Mouse (Mus musculus): ENCODE data around the gene Fam13a.

Gene Fam13a

GRCm38 (mm10) chr6:58998528-58998927 lies 25.8 kb downstream of the Fam13a start:
- no peak for DNase-seq

- DNase-seq, result no peak
Measured at GRCm38 (mm10) chr6:58989149-58989548, 35.2 kb downstream of the Fam13a start.

DNA sequence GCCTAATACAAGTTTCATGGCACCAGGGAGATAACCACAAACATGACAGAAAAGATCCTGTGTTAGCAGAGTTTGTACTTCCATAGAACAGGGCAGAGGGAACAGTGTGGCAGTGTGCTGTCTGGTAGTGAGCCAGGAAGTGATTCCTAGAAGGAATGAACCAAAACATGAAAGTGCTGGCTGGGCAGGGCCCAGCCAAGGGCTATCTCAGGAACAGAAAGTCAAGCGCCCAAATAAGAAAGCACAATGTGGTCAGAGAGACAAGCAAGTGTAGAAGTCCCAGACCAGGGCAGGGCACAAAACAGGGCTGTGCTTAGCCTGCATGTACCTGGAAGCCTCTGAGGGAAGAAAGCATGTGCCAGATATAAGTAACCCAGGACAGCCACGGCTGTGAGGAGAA lies 35.6 kb downstream of the Fam13a start:
- no peak for DNase-seq

GRCm38 (mm10) chr6:58987166-58987565 lies 37.2 kb downstream of the Fam13a start:
- no peak for DNase-seq

- no peak for DNase-seq
Measured at GRCm38 (mm10) chr6:58985186-58985585, 39.2 kb downstream of the Fam13a start.

DNA sequence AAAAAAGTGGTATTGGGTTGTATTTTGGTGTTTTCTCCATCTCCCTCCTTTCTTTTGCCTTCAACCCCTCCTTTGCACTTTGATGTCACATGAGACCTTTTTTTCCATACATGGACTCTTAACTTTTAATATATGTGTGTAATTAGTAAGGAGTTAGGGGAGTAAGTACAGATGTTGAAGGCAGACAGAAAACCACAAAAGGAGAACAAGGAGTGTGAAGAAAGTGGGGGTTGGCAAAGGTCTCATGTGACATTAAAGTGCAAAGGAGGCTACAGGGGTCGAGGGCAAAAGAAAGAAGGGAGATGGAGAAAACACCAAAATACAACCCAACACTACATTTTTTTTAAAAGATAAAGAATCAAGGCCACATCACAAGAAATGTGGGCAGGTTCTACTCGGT lies 49.1 kb downstream of the Fam13a start:
- DNase-seq, result no peak

DNA sequence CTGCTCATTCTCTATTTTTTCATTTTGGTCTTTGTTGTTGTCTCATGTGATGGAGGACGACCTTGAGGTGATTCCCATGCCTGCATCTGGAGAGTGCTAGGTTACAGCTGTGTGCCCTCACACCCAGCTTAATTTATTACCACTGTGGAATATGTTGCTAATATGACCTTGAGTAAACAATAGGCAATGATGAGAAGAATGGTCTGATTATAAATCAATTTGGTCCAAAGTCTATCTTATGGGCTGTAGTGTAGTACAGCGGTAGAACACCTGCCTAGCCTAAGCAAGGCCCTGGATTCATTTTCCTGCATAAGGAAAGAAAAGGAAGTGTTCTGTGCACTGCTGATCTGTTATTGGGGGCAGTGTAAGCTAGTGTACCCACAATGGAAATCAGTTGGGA lies 49.9 kb downstream of the Fam13a start:
- DNase-seq, result no peak

DNA sequence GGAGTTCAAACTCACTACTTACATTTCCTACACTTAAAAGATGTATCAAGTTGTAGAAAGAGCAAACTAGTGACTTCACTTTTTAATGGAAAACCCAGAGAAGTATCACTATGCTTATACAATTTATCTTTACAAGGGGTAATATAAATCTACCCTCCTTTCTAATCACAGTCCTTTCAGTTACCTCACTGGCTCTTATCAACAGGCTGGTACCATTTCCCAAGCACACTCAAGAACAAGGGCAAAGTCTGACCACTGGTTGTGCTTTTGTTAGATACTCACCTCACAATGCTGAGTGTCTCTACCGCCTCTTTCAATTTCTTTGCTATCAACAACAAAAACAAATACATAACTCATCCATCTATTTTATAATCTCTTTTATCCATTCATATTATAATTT lies 51.5 kb downstream of the Fam13a start:
- no peak for DNase-seq

- no peak for DNase-seq
Measured at GRCm38 (mm10) chr6:58968272-58968671, 56.1 kb downstream of the Fam13a start.

DNA sequence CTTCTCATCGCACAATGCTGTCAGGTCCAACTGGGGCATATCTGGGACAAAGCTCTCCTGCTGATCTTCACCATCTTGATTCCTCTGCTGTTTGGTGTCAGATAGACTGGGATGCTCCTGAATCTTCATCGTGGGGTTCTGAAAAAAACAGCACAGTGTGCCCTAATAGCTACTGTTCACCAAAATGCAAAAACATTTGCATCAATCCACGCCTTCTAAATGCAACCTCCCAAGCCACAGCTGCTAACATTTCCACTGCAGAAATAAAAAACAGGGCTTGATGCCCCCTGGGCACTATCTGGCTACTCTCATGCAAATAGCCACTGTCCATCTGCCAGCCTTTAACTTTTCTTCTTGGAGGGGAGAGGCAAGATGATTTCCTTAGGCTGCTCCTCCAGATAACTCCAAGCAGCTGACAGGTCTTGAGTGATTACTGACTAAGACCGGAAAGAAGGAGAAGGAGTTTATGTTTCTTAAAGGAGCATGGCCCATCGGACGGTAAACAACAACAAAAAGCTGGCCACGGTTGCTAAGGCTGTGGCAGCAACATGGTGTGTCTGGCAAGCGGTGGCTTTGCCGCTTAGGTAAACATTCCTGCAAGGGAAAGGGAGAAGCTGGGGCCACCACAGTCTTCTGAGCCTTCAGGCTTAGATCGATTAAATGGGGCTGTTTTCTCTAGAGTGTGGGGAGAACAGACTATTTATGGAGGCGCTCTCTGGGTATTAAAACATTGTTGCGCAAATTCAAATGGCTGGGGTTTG lies 59.1 kb downstream of the Fam13a start:
- peak; percentile 22 for DNase-seq

DNA sequence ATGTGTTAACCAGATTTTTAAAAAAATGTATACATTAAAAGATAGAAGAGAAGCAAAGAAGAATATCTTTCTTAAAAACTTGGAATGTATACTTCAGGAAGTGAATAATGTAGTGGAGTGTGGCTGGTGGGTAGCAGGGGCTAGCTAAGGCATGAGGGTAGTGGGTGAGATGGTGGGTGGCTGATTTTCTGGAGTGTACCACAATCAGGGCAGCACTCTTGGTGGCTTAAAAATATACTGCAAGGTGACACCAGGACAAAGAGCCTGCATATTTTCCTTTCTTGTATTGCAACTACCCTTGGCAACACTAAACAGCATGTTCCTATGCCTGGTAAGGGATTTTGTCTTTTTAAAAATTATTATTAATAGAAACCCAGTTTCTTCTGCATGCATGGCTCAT lies 59.8 kb downstream of the Fam13a start:
- DNase-seq, result no peak

GRCm38 (mm10) chr6:58964091-58964490 lies 60.3 kb downstream of the Fam13a start:
- DNase-seq, result no peak

DNA sequence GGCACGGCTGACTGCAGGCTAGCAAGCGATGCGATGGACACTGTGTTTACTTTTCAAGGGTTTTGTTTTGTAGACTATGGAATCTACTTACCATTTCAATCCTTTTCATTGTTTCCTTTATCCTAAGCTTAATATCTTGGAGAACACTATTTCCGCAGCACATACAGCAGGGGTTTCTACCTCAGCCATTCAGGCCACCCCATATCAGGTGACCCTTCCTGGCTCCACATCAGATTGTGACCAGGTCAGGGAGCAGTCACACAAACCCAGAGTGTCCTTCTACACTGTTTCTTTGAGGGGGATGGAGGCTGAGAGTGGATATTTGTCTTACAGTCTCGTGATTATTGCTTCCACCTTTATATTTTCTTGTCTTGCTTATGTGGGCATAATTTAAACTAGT lies 61.7 kb downstream of the Fam13a start:
- DNase-seq, result no peak

GRCm38 (mm10) chr6:58960523-58960922 lies 63.8 kb downstream of the Fam13a start:
- DNase-seq, result no peak

DNA sequence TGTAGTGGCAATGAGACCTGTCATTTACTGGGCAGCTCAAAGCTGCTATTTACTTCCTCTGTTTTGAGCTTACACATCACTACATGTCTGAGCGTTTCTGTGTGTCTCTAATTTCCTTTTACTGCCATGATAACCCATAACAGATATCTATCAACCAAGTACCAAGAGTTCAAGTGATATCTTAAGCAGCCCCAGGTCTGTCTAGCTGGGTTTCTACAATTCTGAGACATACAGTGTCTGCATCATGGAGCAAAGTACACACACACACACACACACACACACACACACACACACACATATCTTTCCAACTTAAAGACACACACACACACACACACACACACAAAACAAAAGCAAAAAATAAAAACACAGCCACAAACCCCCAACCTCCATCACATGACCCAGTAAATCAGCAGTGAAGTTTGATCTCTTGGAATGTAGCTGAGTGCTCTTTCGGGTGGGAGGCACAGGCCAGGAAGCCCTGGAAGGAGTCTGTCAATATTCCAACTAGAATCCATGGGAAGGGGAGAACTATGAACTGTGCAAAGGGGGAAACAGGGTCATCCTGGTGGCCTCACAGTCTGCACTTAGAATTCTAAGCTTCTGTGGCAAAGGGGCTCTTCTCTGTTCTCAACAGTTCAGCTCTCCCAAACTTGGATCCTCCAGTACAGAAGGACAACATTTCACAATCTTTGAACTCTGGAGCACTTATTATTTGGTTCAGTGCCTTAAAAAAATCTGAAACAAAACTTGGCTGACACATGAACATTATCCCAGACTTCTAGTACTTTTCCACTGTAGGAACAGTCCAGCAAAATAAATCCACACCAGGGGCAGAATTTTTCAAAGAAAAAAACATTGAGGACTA lies 73.0 kb downstream of the Fam13a start:
- DNase-seq, result no peak

DNA sequence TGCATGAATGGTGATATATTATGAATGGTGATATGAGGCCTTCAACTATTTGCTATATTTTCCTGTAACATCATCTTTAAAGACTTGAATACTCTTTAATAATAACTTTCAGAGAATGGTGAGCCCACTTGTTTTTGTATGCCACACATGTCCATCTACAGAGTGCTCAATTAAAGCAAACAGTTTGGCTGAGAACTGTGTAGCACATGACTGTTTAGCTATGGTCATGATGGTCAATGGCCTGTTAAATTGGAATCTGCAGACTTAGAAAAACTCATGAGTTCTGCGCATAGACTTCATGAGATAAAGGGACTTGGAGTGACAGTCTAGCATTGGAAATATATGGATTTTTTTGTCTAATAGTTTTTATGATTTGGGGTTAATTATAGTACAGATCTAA lies 73.9 kb downstream of the Fam13a start:
- DNase-seq, result no peak

GRCm38 (mm10) chr6:58946840-58947239 lies 77.5 kb downstream of the Fam13a start:
- DNase-seq, result no peak

DNA sequence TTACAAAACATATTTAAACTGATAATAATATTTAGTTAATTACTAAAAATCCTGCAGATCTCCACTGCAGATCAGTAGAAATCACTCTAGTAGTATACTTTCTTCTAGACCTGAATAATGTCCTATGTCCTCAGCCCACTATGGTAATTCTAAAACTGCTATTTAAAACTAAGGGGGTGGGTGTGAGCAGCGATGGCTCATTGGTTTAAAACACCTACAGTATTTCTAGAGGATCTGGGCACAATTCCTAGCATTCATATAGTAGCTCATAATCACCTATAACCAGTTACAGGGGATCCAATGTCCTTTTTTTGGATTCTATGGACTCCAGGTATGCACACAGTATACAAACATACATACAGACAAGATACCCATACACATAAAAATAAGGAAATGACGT lies 78.1 kb downstream of the Fam13a start:
- no peak for DNase-seq

- no peak for DNase-seq
Measured at GRCm38 (mm10) chr6:58943958-58944357, 80.4 kb downstream of the Fam13a start.

DNA sequence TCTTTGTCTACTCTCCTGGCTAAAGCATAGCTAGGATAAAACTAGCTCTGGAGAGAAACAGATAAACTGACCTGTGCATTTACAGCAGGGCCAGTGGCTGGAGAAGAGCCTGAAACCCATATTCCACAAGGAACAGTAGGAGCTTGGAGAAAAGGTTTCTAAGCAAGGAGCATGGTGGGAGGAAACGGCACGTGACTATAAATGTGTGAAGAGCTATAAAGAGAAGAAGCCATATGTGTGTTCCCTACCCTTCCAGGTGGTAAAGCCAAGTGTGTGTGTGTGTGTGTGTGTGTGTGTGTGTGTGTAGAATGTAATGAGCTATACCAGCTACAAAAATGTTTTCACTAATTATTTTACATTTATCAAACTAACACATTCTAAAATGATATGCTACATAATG lies 82.1 kb downstream of the Fam13a start:
- no peak for DNase-seq

DNA sequence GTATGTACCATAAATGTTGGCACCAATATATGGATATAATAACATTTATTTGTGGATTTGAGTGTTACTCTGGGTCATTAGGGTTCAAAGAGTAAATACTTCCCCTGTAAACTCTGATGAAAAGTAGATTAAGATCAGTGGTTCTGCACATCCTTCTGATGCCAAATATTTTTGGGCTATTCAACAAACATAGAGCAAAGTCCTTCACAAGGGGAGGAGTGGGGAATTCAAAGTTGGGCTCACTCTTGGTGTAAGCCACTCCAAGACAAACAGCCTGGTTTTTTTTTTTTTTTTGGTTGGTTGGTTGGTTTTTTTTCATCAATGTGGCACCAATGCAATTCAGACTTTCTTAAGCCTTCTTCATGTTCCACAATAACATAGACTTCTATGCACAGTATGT lies 86.6 kb downstream of the Fam13a start:
- DNase-seq, result no peak

GRCm38 (mm10) chr6:58934144-58934543 lies 90.2 kb downstream of the Fam13a start:
- DNase-seq, result no peak

DNA sequence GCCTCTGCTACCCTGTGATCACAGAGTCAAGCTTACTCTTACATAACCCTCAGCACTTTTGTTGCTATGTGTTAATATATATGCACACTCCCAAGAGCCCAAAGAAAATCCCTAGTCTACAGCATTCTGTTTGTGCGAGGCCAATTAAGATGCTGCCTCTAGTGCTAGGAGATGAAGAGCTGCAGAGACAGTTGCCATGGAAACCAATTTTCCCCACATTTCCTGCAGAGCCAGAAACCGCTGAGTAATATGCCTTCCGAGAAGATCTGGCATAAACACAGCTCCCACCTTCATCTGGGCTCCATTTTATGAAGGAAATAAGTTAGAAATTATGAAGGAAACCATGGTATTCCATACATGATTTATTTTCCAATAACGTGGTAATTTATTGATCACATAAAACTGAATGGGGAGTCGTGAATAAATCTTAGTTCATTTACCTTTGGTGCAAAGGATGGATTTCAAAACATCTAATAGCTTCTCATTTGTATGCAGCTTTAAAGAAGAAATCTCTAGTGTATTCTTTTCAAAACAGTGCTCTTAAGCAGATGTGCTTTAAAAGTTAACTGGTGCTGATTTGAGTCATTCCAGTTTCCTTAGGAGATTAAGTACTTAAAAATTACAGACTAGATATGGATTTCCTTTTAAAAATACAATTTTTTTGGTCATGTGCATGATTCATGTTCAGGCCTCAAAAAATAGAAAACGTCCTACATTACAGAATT lies 91.0 kb downstream of the Fam13a start:
- DNase-seq, result peak; percentile 78
